Mouse (Mus musculus): Measurements from ENCODE around the gene Cadm1. TPM values are rescaled to one million over a fixed set of nuclear protein-coding genes. Genes with fewer than 3 reads are reported as not detected.

The Cadm1 gene
- polyA plus RNA-seq, 1 experiment from 2014 or later, result 6.4 TPM

DNA sequence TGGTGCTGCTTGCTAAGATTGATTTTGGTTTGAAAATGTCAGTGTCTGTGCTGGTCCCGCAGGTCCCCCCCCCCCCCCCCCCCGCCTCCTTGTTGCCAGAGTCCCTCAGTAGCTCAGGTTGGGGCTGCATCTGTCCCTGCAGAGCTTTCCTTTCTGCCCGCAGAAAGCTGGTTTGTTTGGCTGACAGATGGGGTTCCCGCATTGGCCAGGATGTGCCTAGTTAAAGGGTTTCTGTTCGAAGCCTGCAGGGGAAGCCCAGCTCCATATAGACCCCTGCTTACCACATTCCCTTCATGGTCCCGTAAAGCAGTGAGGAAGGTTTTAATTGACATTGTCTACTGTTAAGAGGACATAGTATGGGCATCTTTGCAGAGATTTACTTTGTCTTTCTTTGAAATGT lies 78.9 kb downstream of the Cadm1 start:
- whole genome bisulfite sequencing (ENCODE audit: insufficient replicate concordance), result 44% methylated on average over 5 of the region's 6 CpGs

DNA sequence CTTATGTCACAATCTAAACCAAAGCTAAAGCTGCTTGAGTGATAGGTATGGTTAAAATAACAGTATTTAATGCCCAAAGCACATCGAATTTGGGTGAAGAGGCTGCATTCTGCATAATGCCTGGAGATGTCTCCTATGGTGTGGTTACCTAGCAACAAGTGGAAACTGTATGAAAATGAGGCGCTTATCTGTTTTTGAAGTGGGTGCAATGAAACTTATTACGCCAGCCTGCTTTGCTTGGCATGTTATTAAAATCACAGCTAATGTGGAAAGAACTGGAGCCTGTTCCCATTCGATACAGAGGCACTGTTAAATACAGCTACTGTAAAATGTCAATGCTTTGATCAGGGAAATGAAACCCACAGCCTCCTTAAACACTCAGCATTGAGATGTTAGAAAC lies 79.5 kb downstream of the Cadm1 start:
- no peaks in the 10 kb centered on the region for H3K36me3 ChIP-seq (replicated peaks)
- ATAC-seq (ENCODE audit: insufficient read depth), result no peak
- no peak overlapping the region for H3K4me2 ChIP-seq
- 60% methylated on average over 4 of the region's 4 CpGs for WGBS (ENCODE audit: insufficient replicate concordance)
- H3K27me3 ChIP-seq, result no peaks in the 10 kb centered on the region
- H3K9me3 ChIP-seq (replicated peaks), result no peaks in the 10 kb centered on the region
- no peak overlapping the region for H3K4me3 ChIP-seq (replicated peaks)
- no peaks in the 10 kb centered on the region for H3K4me1 ChIP-seq (replicated peaks)
- no peak overlapping the region for H3K9ac ChIP-seq
- H3K27ac ChIP-seq (replicated peaks), result no peak overlapping the region

More for the DNA sequence above, 78.9 kb downstream of the Cadm1 start:
- H3K27ac ChIP-seq (replicated peaks), result no peak overlapping the region
- H3K4me3 ChIP-seq (replicated peaks), result no peak overlapping the region
- no peak overlapping the region for H3K4me2 ChIP-seq
- no peaks in the 10 kb centered on the region for H3K9me3 ChIP-seq (replicated peaks)
- H3K27me3 ChIP-seq, result no peaks in the 10 kb centered on the region
- H3K36me3 ChIP-seq (replicated peaks), result no peaks in the 10 kb centered on the region
- ATAC-seq (ENCODE audit: insufficient read depth), result no peak
- H3K9ac ChIP-seq, result no peak overlapping the region
- H3K4me1 ChIP-seq (replicated peaks), result no peaks in the 10 kb centered on the region

DNA sequence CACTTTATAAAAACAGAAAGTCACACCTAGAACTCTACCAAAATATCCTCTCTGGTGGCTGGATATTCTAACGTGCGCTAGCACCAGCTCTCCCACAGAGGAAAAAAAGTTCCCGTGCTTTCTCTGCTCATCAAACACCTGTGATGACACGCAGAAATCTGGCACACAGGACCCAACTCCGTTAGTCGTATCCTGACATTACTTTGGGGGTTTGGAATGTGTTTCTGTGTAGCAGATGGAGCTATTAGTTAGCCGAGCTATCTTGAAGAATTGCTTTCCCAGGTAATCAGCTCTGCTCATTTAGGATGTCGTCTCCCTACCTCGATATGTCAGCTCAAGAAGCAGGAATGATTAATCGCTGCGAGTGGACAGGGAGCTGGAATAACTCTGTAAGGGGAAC lies 80.3 kb downstream of the Cadm1 start:
- Histone ChIP-seq H3K9ac (no peak overlapping the region), H3K27me3 (no peaks in the 10 kb centered on the region), H3K4me3 (replicated peaks) (no peak overlapping the region), H3K36me3 (replicated peaks) (no peaks in the 10 kb centered on the region), H3K4me1 (replicated peaks) (no peaks in the 10 kb centered on the region), H3K27ac (replicated peaks) (no peak overlapping the region), H3K4me2 (no peak overlapping the region), H3K9me3 (replicated peaks) (no peaks in the 10 kb centered on the region)
- no peak for ATAC-seq (ENCODE audit: insufficient read depth)
- 65% methylated on average over 11 of the region's 11 CpGs for WGBS (ENCODE audit: insufficient replicate concordance)

DNA sequence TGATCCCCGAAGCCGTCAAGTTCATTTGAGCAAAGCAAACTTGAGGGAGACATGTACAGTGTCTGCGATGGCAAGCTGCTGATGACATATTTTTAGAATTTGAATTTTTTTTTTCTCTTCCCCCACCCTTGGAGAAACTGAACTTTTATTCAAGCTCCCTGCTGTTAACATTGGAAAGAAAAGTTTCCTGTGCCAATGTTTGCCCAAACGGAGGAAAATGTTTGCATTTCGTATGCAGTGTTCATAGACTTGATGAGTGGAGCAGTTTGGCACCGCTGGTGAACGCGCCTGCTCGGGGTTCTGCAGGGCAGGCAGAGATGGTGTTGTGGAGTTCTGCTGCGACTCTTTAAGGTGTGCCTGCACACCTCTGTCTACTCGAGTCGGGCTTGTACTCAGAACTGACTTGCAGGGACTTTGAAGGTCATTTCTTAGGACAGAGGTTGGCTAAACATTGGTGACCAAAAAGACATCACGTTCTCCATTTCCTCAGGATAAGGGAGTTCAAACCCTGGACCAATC lies 83.0 kb downstream of the Cadm1 start:
- 58% methylated on average over 13 of the region's 13 CpGs for WGBS (ENCODE audit: insufficient replicate concordance)

DNA sequence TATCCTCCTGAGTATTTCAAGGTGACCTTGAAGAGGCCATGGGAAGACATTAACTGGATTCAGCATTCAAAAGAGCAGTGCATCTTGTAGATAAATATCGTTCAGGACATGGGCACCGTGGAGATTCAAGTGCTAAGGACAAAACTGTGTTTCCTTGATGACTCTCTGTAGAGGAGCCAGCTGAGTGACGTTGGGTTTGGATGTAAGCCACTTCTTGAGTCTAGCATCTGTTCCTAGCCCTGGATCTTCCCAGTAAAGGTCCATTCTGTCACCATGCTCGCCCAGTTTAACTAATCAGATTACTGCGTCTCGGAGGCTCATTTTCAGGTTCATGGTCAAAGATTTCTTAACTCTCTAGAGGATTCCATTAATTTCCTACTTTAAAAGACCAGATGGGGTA lies 85.1 kb downstream of the Cadm1 start:
- Histone ChIP-seq H3K36me3 (replicated peaks) (no peaks in the 10 kb centered on the region), H3K4me3 (replicated peaks) (no peak overlapping the region), H3K9ac (no peak overlapping the region), H3K9me3 (replicated peaks) (no peaks in the 10 kb centered on the region), H3K27me3 (no peaks in the 10 kb centered on the region), H3K4me2 (no peak overlapping the region), H3K27ac (replicated peaks) (no peak overlapping the region), H3K4me1 (replicated peaks) (no peaks in the 10 kb centered on the region)
- WGBS (ENCODE audit: insufficient replicate concordance), result 57% methylated on average over 6 of the region's 6 CpGs
- ATAC-seq (ENCODE audit: insufficient read depth), result no peak

More for the DNA sequence above, 83.0 kb downstream of the Cadm1 start:
- Histone ChIP-seq H3K4me2 (no peak overlapping the region), H3K27me3 (no peaks in the 10 kb centered on the region), H3K4me1 (replicated peaks) (no peaks in the 10 kb centered on the region), H3K36me3 (replicated peaks) (no peaks in the 10 kb centered on the region), H3K27ac (replicated peaks) (no peak overlapping the region), H3K9ac (no peak overlapping the region), H3K4me3 (replicated peaks) (no peak overlapping the region), H3K9me3 (replicated peaks) (no peaks in the 10 kb centered on the region)
- no peak for ATAC-seq (ENCODE audit: insufficient read depth)

DNA sequence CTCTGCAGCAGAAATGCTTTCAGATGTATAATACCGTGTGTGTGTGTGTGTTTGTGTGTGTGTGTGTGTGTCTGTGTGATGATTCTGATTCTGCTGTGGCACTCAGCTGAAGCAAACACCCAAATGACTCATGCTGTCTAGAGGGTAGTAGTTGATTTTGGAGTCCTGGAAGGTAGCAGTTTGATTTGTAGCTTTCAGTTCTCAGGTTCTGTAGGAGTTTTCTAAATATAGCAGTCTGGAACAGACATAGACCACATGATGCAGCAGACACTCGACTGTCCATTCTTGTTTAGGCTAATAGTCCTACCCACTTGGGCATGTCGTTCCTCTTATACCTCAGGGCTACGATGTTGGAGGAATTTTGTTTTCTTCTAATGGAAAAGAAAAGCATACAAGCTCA lies 86.4 kb downstream of the Cadm1 start:
- no peak for ATAC-seq (ENCODE audit: insufficient read depth)
- no peak overlapping the region for H3K4me3 ChIP-seq (replicated peaks)
- H3K9ac ChIP-seq, result no peak overlapping the region
- no peaks in the 10 kb centered on the region for H3K36me3 ChIP-seq (replicated peaks)
- H3K27me3 ChIP-seq, result no peaks in the 10 kb centered on the region
- 47% methylated on average over 4 of the region's 4 CpGs for WGBS (ENCODE audit: insufficient replicate concordance)
- H3K4me1 ChIP-seq (replicated peaks), result no peaks in the 10 kb centered on the region
- no peak overlapping the region for H3K27ac ChIP-seq (replicated peaks)
- no peaks in the 10 kb centered on the region for H3K9me3 ChIP-seq (replicated peaks)
- no peak overlapping the region for H3K4me2 ChIP-seq

DNA sequence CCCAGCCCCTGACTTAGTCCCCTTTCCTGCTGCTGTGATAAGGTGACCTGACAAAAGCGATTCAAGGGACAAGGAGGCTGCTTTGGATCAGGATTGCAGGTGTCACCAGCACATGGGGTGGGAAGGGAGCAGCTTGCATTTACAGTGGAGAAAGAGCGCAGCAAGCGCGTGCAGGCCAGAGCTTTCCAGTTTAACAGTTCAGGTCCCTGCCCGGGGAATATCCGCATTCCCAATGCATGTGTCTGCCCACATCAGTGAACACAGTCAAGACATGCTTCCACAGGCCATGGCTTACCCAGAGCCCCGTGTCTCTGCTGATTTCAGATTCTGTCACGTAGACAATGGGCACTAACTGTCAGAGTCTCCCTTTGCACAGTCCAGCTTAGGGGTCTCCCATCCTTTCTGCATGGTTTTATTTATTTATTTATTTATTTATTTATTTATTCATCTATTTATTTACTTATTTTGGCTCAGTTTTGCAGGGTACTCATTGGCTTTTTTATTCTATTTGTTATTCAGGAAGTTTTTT lies 89.6 kb downstream of the Cadm1 start:
- Histone ChIP-seq H3K4me1 (replicated peaks) (0 out of 2 replicates have a peak, but pooled peaks cover 3% of the 10 kb centered on the region), H3K4me2 (no peak overlapping the region), H3K27me3 (no peaks in the 10 kb centered on the region), H3K27ac (replicated peaks) (no peak overlapping the region), H3K9ac (no peak overlapping the region), H3K36me3 (replicated peaks) (no peaks in the 10 kb centered on the region), H3K9me3 (replicated peaks) (no peaks in the 10 kb centered on the region), H3K4me3 (replicated peaks) (no peak overlapping the region)
- 66% methylated on average over 8 of the region's 8 CpGs for WGBS (ENCODE audit: insufficient replicate concordance)
- no peak for ATAC-seq (ENCODE audit: insufficient read depth)

DNA sequence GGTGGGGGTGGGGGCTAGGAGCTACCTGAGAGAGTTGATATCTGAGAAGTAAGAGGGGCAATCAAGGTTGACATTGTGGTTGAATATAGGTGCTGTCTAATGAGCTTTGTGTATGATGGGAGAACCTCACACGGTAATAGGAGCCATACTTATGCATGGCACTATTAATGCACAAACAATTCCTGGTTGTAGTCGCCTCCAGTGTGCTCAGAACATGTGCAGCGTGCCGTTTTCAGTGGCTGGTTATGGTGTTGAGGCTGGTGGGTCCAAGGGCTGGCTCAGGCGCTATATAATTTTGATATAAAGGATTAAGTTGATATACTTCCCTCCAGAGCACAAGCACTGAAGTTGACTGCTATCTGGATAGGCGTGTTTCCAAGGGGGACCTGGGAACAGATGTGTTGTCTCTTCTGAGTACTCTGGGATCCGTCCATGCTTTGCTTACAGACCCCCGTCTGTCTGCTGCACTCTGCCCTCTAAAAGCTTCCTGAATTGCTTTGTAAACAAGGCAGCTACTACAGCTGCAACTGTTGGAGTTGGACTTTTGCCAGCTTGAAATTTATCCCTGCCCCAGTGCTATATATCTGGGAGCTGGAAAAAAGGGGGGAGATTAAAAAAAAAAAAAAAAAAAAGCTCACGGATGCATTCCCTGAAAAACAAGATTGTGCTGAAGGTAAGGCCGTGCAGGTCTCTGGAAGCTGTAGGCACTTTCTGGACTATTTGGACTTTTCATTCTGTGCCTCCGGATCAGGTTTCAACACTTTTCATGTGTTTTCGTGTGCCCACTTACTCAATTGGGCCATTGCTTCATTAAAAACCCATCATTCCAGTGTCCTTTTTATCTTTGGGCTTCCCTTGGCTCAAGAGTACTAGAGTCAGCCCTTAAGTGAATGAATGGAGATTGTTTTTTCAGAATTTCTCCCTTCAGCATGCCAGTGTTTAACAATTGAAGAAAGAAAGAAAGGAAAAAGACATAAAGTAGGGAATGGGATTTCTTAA lies 93.8 kb downstream of the Cadm1 start:
- Histone ChIP-seq H3K9ac (no peak overlapping the region), H3K27ac (replicated peaks) (peak overlapping the region; percentile 43; the same call in 1 of the 2 replicates), H3K36me3 (replicated peaks) (no peaks in the 10 kb centered on the region), H3K27me3 (no peaks in the 10 kb centered on the region), H3K4me1 (replicated peaks) (peaks cover 9% of the 10 kb centered on the region; the same call in 1 of the 2 replicates), H3K9me3 (replicated peaks) (no peaks in the 10 kb centered on the region), H3K4me3 (replicated peaks) (no peak overlapping the region), H3K4me2 (peak overlapping the region; percentile 21; the same call in 1 of the 2 replicates)
- ATAC-seq (ENCODE audit: insufficient read depth), result peak; percentile 54; the same call in 1 of the 2 replicates
- WGBS (ENCODE audit: insufficient replicate concordance), result 48% methylated on average over 12 of the region's 12 CpGs

DNA sequence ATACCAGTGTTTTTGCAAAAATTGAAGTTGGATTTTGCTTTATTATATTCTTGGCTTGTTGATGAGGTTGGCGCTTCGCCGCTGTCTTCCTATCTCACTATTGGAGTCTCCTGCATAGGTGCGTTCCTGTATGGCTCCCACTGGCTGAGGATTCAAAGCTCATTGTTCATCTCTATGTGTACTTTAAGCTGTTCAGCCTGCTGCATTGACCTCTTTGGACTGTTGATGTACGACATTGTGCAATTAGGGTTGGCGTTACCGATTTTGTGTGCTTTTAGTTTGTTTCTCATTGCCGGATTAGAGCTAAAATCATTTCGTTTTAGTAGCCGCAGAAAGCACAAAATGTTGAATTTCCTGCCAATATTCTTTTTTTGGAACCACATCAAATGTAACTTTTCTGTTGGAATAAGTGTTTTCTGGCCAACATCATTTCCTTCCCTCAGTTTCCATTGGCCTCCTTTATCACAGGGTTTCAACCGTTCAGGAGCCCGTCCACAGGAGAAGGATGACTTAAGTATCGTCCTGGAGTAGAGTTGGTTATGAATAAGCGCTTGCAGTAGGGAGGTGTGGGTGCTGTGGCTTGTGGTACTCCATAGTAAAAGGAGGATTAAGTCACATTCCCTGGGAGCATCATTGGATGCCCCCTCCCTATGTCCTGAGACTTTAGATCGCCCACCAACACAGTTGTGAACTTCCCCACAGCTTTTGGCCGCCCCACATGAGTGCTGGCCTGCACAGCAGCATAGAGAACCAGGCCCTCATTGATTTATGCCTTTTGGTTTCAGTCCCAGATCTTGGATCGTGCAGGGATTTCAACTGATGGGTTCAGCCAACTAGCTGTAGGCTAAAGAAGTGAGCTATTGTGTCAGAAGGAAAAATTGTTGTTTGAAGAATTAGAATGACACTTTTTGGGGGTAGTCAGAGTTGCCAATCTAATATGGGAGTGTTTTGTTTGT lies 94.9 kb downstream of the Cadm1 start:
- no peak overlapping the region for H3K9ac ChIP-seq
- H3K4me1 ChIP-seq (replicated peaks), result peaks cover 9% of the 10 kb centered on the region; the same call in 1 of the 2 replicates
- H3K4me2 ChIP-seq, result peak overlapping the region; percentile 21; the same call in 1 of the 2 replicates
- no peaks in the 10 kb centered on the region for H3K9me3 ChIP-seq (replicated peaks)
- 65% methylated on average over 17 of the region's 17 CpGs for WGBS (ENCODE audit: insufficient replicate concordance)
- ATAC-seq (ENCODE audit: insufficient read depth), result peak; percentile 61; the same call in 1 of the 2 replicates
- H3K27me3 ChIP-seq, result no peaks in the 10 kb centered on the region
- no peaks in the 10 kb centered on the region for H3K36me3 ChIP-seq (replicated peaks)
- peak overlapping the region; percentile 52 for H3K27ac ChIP-seq (replicated peaks)
- no peak overlapping the region for H3K4me3 ChIP-seq (replicated peaks)

DNA sequence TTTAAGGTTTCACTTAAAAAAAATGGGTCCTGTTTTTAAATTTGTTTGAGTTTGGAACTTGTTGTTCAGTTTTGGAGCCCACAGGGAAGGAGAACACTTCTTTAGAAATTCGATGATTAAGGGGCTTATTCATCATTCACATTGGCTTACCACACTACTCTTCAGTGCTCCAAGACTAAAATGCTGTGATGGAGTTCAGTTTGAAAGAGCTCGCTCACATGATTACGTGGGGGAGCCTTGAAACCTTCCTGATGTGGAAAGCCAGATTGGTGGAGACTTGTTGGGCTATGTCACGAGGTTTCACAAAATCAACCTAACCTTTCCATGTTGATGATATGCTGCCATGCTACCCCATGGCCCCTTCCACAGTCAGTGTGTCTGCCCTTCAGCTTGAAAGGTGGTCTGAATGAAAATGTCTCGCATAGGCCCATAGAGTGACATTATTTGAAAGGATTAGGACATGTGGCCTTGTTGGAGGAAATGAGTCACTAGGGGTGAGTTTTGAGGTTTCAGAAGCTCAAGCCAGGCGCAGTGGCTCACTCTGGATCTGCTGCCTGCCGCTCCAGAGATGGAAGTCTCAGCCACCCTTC lies 95.7 kb downstream of the Cadm1 start:
- H3K4me3 ChIP-seq (replicated peaks), result no peak overlapping the region
- no peaks in the 10 kb centered on the region for H3K9me3 ChIP-seq (replicated peaks)
- no peak overlapping the region for H3K9ac ChIP-seq
- no peak for ATAC-seq (ENCODE audit: insufficient read depth)
- no peak overlapping the region for H3K4me2 ChIP-seq
- peaks cover 9% of the 10 kb centered on the region; the same call in 1 of the 2 replicates for H3K4me1 ChIP-seq (replicated peaks)
- WGBS (ENCODE audit: insufficient replicate concordance), result 62% methylated on average over 7 of the region's 7 CpGs
- no peaks in the 10 kb centered on the region for H3K36me3 ChIP-seq (replicated peaks)
- H3K27me3 ChIP-seq, result no peaks in the 10 kb centered on the region
- no peak overlapping the region for H3K27ac ChIP-seq (replicated peaks)
